Comparison of ENCODE assay signal across 14 mouse cellular contexts in genomic region chr13:17030761-17031160, GRCm38 (mm10).
"Had no signal": no experiment of that assay in that cellular context is flagged by ENCODE, and none has a peak within 500 bp of the region (broad histone marks: within the 10 kb centered on the region; RNA-seq: fewer than 3 reads in every experiment).

No protein-coding gene starts in this region.

- H3K4me3 ChIP-seq: layer of hippocampus, adult 2 months; limb, embryonic 12.5 days; liver, embryonic 13.5 days; lung, embryonic 15.5 days; megakaryocyte, embryonic 14.5 days; midbrain, embryonic 12.5 days had no signal

- H3K36me3 ChIP-seq: limb, embryonic 12.5 days; liver, embryonic 13.5 days; lung, embryonic 15.5 days; midbrain, embryonic 12.5 days had no signal

- H3K27me3 ChIP-seq: limb, embryonic 12.5 days; liver, embryonic 13.5 days; lung, embryonic 15.5 days; megakaryocyte, embryonic 14.5 days; midbrain, embryonic 12.5 days had no signal

- H3K27ac ChIP-seq: layer of hippocampus, adult 2 months; limb, embryonic 12.5 days; liver, embryonic 13.5 days; lung, embryonic 15.5 days; macrophage; midbrain, embryonic 12.5 days; stomach, postnatal 0 days had no signal

- DNase-seq: kidney, postnatal 10 days; kidney, postnatal 4 days; liver; liver, embryonic 13.5 days; liver, postnatal 0 days; lung, postnatal 14 days; right cerebral cortex, postnatal 14 days had no signal

- H3K4me1 ChIP-seq: lung, embryonic 15.5 days; midbrain, embryonic 12.5 days had no signal
